Mouse (Mus musculus): ENCODE results near the gene Mgat1.

Mgat1 gene

DNA sequence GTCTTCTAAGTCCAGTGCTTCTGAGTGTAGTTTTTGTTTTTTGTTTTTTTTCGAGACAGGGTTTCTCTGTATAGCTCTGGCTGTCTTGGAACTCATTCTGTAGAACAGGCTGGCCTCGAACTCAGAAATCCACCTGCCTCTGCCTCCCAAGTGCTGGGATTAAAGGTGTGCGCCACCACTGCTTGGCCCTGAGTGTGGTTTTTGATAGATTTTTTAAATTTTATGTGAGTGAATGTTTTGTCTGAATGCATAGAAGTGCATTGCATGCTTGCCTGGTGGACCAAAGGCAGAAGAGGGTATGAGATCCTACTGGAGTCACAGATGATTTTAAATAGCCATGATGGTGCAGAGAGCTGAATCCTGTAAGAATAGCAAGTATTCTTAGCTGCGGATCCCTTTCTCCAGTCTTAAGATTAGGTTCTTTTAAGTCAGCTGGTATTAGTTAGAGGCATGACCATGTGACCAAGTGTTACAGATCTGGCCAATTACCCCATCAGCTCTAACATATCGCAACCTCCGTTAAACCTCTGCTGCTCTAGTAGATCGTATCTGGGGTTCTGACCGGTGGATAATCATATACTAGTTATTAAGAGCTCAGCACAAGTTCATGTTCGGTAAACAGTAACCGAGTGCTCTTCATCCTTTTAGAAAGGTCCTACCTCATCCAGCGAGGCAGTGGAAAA, 906 bp upstream of the Mgat1 start:
- DNase-seq = no peak

DNA sequence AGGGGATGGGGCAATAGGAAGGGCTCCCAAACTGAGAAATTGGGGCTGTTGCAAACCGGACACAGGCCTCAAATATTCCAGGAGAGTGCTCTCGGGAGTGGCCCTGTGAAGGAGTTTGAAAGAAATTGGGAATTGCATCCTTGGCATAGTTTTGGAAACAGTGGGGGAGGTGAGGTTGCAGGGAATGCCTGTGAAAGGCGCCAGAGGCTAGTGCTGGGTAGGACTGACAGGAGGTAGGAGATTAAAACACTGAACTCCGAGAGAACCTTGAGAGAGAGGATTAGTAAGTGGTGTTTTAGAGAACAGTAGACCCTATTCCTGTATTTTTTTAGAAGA, 572 bp downstream of the Mgat1 start:
- no peak for DNase-seq

DNA sequence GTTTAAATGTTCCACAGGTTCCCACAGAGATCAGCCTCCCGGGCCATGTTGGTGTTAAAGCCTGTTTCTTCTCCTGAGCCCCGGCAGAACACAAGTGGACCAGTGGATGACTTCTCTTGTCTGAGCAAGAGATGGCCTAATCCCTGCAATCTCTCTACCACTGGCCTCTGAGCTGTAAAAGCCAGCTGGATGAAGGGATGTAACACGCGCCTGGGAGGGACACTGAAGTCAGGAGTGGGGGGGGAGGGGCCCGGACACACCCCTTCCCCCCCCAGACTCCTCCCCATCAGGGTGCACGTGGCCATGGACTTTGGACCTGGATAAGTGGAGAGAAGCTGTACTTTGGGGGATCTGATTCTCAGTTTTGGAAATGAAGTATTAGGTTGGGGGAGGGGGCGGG, 1.2 kb downstream of the Mgat1 start:
- DNase-seq = peak; percentile 34 to 36

DNA sequence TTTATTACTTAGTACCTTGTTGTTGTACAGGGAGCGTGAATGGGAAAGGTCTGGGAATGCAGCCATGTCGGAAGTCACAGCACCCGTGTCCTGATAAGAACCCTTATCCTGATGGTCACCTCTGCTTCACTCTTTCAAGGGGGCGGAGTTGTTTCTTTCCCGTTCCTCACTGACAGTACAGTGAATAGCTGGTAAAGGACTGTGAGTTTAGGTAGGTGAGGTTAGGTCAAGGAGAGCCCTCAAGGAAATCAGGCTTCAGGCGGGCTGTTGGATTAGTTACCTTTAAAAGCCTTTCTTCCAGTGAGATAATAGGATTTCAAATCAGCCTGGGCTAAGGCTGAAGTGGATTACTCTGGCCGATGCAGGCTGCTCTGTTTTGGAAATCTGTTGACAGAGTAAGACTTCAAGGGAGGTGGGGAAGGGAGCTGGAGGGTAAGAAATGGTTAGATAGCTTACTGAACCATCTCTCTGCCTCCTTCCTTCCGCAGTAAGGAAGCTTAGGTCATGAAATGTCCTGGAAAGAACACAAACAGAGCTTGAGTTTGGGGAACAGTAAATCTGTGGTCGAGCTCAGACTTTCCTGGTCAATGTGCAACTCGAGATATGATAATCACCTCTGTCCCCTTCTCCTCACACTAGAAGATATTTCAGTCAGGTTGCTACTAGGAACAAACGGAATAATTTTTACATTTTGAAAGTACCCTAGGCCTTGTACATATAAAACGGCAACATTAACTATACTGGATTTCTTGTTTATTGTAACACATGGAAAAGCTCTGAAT, 1.8 kb downstream of the Mgat1 start:
- DNase-seq = no peak

GRCm38 (mm10) chr11:49246523-49246922, 2.5 kb downstream of the Mgat1 start:
- no peak for DNase-seq

DNA sequence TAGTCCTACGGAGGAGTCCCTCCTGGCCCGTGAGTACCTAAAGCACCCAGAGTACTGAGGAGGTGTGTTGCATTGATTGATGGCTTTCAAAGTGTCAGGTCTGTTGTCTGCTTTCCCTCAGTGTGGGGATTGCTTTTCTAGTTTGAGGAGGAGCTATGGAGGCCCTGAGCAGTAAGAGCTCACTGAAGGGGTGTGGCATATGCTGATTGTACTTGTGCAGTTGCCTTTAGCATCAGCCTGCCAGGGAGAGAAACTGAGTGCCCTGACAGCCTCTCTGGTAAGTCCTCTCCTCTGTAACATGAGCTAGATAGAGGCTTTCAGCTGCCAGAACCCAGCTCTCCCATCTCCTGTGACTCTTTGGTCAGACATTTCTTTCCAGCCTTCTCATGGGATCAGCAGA, 3.3 kb downstream of the Mgat1 start:
- DNase-seq = no peak

DNA sequence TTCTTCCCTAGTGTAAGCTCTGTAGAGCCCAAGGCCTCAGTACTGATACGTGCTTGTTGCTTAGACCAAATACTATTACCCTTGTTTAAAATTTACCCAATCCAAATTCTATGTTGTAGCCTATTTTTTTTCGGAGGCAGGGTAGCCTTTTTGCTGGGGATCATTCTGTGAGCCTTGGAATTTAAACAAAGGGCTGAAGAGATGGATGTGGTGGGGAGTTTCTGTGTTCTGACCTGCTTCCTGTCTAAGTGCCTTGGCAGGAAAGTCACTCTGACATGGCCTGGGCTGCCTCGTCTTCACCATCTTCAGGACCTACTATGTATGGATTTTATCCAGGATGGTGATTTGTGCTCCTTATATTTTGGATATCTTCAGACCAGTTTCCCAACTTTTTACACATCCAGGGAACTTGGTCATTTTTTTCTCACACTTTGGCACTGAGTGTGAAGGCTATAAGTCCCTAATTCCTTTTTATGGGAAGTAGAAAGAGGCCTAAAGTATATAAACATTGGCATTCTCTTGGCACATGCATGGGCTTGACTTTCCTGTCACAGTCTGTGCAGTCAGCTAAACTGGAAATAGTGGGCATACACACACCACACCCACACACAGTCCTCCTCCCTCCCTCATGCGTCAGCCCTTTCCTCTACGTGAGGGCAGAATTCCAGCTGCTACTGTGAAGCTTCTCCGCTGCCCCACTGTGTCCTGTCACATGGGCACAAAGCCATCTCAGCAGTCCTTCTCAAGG, 4.4 kb downstream of the Mgat1 start:
- peak; percentile 37 to 43 for DNase-seq

DNA sequence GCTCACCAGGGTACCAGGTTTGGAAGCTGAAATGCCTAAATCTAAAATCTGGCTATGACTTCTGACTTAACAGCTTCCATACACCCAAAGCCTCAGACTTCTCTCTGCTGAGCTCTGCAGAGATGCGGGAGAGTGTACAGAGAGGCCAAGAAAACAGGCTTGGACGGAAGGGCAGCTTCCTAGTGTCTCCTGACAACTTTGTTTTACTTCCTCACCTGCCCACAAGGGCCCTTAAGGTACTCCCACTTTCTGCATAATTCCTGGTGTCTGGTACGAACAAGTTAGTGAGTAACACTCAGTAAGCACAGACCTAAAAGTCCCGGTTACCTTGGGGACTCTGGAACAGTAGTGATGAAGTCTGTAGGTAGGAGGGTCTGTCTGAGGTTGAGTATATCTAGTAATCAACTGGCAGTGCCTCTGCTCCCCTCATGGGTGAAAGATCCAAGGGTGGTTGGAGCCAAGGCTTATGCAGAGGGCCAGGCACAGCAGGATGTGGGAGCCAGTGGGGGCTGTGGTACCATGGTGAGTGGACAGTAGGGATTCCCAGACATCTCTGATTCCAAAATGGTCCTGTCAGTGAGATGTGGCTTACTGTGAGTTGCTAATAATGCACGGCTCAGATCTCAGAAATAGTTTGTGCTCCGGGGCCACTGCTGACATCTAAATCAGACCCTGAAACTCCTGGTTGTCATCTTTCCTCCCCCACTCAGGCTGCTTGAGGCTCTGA, 5.1 kb downstream of the Mgat1 start:
- DNase-seq = no peak

DNA sequence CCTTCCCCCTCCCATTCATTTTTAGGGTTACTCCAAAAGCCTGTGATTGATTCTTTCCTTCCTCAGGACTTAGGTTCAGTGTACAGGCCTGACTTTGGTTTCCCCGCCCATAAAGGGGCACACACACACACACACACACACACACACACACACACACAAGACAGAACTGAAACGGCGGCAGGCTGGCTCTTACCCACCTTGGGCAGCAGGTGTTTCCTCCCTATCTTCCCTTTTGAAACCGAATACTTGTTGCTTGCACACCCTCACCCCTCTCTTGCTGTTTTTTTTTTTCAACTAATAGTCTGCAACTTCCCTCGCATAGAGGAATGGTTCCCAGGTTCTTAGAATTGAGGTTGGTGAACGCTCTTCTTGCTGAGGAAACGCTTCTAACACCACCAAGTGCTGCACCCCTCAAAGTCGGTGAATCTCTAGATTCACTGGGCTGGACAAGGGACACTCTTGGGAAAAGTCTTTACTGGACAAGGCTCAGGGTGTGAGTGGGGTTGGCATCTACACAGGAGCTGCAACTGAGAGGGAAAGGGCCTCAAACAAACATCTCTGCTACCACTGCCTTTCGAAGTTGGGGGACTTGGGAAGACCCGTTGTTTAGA, 5.9 kb downstream of the Mgat1 start:
- no peak for DNase-seq

DNA sequence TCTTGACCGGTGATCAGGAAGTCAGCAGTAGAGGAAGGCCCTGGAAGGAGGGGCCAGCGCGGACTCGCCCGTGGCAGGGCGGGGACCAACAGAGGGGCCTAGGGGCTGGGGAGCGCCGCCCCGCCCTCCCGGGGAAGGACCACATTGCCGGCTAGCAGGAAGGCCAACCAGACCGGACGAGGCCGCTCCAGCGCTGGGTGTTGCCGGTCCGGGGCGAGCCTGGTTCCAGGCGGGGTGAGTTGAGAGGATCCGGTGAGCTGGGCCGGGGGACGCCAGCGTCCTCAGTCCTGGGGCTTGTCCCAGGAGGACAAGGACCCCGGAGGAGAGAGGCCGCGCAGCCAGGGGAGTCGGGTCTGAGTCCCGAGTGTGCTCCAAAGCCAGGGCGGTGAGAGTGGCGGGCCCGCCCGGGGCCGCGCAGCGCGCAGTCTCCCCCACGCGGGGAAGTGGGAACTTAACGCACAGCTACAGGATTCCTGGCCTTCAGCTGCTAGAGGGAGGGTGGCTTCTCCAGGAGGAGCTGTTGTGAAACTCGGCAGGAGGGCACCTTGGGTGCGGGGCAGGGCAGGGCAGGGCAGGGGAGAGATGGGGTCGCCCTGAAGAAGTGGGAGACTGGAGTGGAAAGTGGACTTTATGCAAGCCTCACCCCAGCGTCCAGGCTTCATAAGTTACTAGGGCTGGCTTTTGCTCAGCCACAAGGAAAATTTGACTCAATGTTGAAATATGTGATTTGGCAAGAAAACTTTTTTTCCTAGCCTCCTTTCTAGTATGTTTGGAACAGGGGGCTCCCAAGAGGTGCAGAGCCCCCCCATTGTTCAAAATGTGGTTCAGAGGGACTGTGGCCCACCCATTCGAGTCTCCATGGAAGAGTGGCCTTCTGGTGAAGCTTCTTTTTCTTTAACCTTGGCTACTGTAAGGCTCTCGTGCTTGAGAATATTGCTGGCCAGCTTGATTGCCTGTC, 6.7 kb downstream of the Mgat1 start:
- peak; percentile 72 to 82 for DNase-seq

DNA sequence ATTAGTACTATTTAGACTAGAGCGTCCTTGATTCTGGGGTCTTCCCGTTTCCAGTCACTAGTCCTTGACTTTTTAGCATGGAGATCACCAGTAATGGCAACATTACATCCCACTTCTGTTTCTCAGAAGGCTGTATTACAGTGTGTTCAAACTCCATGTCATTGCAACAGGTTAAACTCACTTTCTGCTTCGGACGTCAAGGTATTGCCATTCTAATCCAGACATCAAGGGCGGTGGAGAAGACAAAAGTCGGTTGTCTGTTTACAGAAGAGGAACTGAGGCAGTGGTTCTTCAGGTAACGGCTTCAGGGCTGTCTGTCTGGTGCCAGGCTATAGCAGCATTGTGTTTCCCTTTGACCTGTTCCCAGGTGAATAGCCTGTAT, 7.4 kb downstream of the Mgat1 start:
- no peak for DNase-seq

DNA sequence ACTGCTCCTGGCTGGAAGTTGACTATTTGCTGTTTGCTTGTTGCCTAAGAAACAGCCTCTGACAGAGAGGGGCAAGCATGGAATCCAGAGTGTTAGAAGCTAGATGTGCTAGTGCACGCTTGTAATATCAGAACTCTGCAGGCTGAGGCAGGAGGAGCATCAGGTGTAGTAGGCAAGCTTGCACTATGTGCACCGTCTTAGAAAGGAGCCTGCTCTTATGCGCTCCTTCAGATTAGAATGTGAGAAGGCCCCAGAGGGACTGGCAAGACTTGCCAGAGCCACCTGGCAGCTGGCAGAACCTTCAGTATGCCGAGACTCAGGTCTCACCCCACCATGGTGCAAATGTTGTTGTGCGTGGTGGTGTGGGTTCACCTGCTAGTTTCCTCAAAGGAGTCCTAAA, 8.1 kb downstream of the Mgat1 start:
- DNase-seq = no peak

GRCm38 (mm10) chr11:49253035-49253434, 9.0 kb downstream of the Mgat1 start:
- no peak for DNase-seq

DNA sequence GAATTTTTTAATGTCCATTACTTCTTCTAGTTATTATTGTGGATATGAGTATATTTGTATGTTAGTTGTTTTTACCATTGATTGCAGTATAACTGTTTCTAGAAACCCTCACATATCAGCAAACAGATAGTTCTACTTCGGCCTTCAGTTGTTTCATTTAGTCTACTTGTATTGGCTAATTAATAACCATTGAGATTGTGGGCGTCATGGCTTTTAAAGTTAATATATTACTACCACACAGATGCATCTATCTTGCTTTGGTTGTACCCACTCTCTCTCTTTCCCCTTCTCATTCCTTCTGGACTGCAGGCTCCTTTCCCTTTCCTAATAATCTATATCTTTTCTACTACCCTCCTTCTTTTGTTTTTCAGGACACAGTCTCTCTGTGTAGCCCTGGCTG, 15.3 kb downstream of the Mgat1 start:
- no peak for DNase-seq

GRCm38 (mm10) chr11:49259829-49260228, 15.8 kb downstream of the Mgat1 start:
- DNase-seq = no peak

DNA sequence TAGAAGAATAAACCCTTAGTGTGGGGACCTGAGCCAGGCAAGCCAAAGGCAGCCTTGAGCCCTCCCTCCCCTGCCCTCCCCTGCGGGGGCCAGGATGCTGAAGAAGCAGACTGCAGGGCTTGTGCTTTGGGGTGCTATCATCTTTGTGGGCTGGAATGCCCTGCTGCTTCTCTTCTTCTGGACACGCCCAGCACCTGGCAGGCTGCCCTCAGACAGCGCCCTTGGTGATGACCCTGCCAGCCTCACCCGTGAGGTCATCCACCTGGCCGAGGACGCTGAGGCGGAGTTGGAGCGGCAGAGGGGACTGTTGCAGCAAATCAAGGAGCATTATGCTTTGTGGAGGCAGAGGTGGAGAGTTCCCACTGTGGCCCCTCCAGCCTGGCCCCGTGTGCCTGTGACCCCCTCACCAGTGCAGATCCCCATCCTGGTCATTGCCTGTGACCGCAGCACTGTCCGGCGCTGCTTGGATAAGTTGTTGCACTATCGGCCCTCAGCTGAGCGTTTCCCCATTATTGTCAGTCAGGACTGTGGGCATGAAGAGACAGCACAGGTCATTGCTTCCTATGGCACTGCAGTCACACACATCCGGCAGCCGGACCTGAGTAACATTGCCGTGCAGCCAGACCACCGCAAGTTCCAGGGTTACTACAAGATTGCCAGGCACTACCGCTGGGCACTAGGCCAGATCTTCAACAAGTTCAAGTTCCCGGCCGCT, 16.8 kb downstream of the Mgat1 start:
- peak; percentile 52 to 63 for DNase-seq

GRCm38 (mm10) chr11:49261313-49261855, 17.4 kb downstream of the Mgat1 start:
- no peak for DNase-seq

DNA sequence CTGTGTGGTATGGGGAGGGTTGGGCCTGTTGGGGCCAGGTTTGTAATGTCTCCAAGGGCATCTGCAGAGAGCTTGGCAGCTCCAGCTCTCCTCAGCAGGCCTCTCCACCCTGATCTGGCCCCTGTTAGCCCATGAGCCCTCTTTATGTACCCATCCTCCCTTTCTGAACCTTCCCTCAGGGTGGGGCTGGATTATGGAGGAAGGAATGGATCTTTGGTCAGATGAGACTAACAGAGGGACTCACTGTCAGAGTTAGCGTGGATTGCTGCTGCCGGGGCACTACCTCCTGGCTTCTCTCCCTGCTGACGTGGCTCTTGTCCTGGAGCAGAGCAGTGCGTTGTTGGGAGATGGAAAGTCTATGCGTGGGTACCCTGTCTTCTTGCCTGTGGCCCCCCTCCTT, 18.3 kb downstream of the Mgat1 start:
- DNase-seq = no peak

DNA sequence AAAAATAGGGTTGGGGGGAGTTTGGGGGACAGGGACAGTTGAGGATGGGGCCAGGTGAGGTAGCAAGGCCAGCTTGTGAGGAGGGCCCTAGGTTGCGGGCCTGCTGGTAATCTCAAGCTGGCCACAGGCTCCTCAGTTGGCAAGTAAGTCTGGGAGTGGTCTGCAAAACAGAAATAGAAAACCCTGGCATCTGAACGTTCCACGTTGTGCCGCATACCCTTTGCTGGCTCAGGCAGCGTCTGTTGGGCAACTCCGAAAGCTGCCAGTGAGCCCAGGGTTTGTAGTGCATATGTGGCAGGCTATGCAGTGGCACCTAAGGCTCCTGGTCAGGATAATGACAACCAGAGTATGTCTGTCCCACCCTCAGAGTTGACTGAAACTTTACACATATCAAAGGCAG, 19.2 kb downstream of the Mgat1 start:
- DNase-seq = peak; percentile 42 to 53

DNA sequence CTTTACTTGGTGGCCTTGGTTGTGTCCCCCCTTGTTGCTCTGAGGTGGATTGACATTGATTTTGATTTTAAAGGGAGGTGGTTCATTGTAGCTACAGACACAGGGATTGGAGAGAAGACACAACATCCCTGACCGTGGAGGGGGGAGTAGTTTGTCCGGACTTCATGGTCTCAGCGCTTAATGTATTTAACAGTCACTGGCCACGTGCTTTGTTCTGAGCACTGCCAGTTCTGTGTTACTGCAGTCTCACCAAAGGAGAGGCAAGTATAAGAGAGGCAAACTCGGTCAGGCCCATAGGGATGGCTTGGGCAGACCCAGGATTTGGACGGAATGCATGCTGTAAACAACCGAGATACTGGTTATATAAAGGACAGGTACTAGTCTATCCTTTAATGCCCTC, 20.1 kb downstream of the Mgat1 start:
- DNase-seq = no peak

DNA sequence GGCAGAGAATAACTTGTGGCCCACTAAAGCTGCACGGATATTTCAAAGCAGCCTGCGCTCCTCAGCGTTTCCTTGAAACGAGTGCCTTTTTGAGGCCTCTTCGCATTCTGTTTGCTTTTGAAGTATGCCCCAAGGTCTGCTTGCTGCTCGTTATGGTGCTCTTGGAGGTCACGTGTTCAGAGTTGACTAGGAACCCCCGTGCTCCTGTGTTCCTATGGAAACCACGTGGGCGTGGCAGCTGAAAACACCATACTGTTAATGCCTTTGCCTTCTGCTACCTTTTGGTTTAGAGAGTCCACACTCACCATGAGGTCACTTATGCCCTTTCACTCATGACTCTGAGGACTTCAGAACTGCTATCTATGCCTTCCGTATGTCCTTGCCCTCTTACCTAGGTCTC, 20.6 kb downstream of the Mgat1 start:
- DNase-seq = no peak
